Mouse (Mus musculus): ENCODE data around the gene 2810408A11Rik.

Gene 2810408A11Rik

DNA sequence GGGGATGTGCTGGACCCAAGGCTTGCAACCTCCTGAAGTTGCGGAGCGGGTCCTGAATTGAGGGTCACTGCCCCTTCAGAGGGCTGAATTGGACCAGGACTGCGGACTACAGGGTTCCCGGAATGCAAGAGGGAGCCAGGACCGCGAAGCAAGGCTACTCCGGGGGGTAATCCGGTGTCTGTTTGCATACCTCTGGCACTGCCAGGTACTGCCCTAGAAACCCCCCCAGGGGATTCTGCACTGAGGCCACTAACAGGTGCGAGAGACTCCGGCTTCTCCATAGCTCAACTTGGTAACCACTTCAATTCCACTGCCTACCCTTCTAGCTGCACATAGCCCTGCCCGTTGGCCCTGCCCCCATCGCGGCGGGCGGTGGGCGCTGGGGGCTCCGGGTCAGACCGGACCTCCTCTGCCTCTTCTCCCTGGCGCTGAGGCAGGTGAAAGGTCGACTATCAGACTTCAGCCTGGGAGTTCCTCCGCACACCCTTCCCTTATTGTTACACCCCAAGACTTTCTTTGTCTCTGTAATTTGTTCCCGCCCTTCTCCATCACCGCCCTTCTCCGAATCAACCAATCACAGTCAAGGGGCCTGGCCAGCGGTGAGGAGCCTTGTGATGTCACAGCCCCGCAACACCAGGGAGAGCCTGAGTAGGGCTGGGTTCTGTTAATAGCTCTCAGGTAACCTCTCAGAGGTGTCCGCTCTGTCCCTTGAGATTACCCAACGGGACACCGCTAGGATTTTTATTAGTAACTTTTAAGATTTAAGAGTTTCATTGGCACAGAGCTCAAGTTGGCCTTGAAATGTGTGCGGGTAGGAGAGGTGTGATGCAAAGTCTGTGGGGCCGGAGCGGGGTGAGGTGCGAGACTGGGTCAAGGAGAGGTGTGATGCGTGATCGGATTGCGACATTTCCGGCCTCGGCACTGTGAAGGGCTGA lies at the start of gene 2810408A11Rik, which contains the start of gene Neurl4:
Gene 2810408A11Rik, minus strand, starts transcription at position 517 of the 935 bp plus-strand sequence.
Gene Neurl4, plus strand, starts transcription at position 602 of the 935 bp plus-strand sequence.
- peak; percentile 92 for ATAC-seq (ENCODE audit: low TSS enrichment)

DNA sequence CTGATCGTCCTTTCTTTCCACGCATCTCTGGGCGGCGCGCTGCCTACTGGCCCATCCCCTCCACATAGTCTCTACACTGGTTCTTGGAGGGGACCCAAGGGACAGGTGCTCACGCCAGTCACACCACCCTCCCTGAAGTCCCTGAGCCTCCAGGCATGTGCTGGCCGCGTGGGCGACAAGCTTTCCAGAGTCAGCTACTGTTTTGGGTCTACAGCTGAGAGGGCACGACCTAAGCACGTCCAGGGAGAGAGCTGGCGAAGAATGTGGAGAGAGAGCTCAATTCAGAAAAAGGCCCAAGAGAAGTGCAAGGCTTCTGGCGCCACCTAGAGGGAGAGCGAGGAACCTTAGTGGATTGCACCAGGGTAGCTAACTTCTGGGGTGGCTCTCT lies 48.0 kb upstream of the 2810408A11Rik start:
- ATAC-seq (ENCODE audit: low TSS enrichment), result peak; percentile 52; the same call in 1 of the 2 replicates

DNA sequence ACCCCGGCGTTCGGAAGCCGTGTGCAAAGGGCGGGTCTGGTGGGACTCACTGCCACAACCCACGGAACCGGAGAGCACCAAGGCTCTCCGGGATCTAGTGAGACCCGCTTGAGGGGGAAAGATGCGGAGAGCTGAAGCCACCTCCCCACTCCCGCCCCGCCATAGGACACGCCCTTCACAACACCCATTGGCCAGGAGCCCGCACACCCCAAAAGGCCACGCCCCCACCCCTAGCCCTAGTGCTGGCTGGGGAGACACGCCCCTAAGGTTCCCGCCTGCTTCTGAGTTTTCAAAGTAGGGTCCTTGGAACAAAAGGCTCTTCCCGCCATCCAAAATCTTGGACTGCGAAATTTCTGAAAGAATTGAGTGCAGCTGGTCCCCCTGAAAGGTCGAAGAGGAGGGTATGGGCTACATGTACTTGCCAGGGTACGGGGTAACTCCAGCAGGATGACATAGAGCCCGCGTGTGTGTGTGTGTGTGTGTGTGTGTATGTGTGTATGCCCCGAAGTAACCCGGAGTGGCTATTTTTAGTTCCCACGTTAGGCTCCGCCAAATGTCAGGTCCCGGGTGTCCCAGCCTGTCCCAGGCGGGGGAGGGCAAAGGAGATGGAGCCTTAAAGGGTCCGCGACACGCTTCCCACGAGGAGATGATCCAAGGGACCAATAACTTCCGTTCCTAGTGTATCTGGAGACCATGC lies 47.4 kb upstream of the 2810408A11Rik start, which contains the start of gene Slc2a4:
Gene Slc2a4, minus strand, starts transcription at position 123 of the 697 bp plus-strand sequence.
- ATAC-seq (ENCODE audit: low TSS enrichment), result no peak

DNA sequence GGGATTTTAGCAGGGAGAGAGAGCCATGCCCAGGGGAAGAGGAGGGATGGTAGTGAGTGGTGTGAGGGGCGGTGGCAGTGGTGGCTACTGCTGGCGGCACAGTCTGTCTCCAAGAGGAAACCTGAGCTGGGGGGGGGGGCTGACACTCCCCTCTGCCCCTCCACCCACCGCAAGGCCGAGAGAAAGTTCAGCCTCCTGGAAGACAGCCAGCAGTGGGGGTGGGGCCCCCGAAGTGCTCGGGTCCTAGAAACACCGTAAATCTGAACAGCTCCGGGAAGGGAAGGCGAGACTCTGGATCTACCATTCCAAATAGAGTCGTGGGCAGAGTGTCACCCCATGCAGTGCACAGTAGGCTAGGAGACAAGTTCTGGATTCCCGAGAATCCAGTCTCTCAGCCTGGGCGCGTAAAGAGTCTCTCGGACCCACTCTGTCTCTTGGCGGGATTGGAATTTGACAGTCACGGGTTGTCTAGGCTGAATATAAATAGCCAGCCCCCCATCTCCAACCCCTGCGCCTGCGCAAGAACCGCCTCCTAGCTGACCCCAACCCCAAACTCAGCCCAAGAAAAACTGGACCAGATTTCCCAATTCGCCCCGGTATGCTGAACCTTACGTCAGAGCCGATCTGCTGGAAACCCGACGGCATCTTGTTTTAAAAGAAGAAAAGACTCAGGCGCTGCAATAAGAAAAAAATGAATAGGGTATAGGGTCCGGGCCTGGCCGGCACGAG lies 46.7 kb upstream of the 2810408A11Rik start:
- ATAC-seq (ENCODE audit: low TSS enrichment), result no peak

DNA sequence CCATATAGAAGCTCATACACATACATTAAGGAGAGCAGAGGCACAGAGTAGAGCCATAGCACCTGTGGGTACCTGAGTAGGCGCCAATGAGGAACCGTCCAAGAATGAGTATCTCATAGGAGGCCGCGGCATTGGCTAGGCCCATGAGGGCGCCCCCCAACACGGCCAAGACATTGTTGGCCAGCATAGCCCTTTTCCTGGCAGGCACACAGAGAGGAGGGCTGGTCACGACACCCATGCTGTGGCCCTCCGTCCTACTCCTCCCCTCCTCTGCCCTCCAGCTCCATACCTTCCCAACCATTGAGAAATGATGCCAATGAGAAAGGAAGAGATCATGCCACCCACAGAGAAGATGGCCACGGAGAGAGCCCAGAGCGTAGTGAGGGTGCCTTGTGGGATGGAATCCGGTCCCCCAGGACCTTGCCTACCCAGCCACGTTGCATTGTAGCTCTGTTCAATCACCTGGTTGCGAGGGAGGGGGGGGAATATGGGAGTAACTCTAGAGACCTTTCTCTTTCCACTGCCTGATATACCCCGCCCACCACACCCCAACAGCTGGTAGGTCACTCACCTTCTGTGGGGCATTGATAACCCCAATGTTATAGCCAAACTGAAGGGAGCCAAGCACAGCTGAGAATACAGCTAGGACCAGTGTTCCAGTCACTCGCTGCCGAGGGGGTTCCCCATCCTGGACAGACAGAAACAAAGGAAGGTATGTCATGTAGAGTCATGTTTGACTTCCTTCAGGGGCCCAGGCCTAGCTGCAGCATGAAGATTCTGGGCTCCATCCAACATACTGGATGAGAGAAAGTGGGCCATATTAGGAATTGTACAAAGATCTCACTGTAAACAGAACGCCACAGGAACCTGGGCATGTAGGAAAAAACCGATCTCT lies 45.5 kb upstream of the 2810408A11Rik start:
- ATAC-seq (ENCODE audit: low TSS enrichment), result no peak

DNA sequence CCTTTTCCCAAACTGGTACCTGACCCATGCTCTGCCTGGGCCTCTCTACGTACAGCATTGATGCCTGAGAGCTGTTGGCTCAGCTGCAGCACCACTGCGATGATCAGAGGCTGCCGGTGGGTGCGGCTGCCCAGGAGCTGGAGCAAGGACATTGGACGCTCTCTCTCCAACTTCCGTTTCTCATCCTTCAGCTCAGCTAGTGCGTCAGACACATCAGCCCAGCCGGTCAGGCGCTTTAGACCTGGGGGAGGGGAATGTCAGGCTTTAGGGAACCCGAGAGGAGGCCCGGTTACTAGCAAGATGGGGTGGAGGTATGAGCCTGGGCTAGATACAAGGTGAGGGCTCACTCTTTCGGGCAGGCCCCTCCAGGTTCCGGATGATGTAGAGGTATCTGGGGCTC lies 44.4 kb upstream of the 2810408A11Rik start:
- no peak for ATAC-seq (ENCODE audit: low TSS enrichment)

DNA sequence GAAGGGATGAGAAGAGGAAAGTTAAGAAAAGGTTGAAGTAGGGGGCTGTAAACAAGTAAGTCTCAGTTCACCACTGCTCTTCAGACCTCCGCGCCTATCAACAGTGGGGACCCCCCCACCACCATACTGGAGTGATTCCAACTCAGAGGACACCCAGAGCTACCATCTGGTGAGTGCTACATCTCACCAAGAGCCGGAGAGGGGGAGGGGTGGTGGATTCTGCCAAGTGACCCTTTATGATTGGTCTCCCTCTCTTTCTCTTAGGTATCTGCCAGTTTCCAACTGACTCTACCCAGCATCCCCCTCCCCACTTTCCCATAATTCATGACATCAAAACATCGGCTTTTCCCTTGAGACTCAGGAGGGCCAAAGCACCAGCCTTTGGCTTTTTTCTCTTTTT lies 40.2 kb upstream of the 2810408A11Rik start:
- no peak for ATAC-seq (ENCODE audit: low TSS enrichment)

DNA sequence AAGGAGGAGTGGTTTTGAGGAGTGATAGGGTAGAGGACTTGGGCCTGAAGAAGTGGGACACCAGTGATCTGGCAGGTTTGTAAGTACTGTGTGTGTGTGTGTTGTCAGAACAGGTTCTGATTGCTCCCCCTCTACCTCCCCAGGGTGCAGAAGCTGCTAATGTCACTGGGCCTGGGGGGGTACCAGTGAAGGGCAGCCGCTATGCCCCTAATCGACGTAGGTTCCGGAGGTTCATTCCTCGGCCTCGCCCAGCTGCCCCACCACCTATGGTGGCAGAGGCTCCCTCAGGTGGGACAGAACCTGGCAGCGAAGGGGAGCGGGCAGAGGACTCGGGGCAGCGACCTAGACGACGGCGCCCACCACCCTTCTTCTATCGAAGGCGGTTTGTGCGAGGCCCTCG lies 38.9 kb upstream of the 2810408A11Rik start:
- no peak for ATAC-seq (ENCODE audit: low TSS enrichment)

DNA sequence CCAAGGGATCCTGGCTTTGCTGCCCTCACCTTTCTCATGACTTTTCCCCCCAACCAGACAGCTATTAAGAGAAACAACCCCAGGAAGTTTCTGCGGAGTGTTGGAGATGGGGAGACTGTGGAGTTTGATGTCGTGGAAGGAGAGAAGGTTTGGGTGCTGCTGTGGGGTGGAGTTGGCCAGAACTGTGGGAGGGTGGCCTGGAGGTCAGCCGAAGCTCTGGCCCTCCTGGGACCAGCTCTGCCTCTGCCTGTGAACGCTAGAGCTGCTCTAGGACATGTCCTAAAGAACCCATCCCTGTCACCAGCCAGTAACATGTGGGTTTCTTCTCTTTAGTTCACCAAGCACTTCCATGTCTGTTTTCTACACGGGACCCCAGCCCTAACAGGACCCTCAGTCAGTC lies 38.4 kb upstream of the 2810408A11Rik start:
- no peak for ATAC-seq (ENCODE audit: low TSS enrichment)

DNA sequence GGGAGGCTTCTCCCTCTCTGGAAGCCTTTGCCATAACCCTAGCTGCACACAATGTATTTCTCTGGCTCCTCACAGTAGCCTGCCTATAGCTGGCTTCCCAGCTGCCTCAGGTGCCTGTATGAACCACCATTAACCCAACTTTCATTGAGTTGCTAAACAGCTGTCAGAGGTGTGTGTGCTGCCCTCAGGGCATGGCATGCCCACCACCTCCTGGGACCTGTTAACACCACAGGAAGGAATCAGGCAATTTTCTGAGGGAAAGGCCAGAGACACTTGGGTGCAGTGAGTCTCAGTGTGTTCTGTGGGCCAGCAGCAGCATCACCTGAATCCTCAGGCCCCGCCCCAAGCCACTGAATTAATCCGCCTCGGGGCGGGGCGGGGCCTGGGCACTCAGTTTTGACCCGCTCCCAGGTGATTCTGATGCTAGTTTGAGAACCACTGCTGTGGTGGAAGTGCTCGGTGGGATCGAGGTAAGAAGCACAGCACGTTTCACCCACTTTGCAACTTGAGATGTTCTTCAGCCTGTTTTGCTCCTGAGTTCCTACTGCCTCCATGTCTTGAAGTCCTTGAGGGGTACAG lies 37.7 kb upstream of the 2810408A11Rik start:
- no peak for ATAC-seq (ENCODE audit: low TSS enrichment)

DNA sequence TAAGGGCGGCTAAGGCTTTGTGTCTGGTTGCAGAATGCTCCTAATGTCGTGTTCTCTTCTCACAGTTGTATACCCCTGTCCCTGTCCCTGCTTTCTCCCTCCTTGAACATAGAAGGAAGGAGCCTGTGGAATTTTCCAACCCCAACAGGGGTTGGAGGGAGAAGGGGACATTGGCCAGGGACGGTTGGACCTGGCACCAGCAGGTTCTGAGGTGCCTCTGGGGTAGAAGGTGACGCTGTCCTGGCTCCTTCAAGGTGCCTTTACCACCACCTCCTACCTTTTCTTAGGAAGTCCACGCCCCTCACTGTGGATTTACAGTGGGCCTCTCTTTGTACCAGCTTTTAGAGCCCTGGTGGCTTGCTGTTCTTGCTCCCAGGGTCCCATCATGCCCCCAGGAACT lies 37.0 kb upstream of the 2810408A11Rik start:
- ATAC-seq (ENCODE audit: low TSS enrichment), result no peak

DNA sequence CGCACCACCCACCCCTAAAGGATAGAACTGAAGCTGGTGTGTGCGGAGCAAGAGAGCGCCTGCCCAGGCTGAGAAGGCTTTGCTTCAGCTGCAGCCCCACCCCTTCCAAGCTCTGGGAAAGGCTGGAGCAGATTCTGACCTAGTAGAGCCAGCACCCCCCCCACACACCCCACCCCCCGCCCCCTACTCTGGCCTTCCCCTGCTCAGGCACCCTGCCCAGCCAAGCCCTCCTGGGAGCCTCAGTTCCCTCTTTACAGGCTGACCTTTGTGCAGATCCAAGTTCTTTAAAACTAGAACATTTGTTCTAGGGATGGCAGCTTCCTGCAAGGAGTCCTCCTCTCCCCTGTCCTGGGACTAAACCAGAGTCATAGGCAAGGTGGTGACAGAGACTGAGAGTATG lies 36.6 kb upstream of the 2810408A11Rik start:
- no peak for ATAC-seq (ENCODE audit: low TSS enrichment)

DNA sequence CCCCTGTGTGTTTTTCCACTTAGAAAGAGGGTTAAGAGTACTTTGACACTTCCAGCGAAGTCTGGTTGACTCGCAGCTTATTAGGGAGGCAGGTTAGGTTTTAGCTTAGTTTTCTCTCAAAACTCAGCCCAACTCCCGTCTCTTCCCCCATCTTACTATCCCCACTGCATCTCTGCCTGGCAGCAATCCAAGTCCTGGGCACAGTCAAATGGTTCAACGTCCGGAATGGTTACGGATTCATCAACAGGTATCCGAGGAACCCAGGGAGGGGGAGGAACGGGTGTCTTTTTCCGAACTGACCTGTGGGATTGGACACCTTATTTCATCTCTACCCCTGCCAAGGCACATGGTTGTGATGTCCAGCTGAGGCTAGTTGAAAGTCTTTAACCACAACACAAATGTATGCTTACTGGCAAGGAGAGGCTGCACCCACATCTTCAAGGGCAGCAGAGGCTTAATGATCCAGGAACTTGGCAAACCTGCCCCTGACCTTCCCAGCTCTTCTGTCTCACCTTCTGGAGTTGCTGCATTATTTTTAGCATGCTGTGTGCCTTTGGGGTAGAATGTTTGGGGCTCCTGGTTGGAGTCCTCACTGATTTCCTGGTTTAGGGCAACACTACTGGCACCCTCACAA lies 36.0 kb upstream of the 2810408A11Rik start:
- ATAC-seq (ENCODE audit: low TSS enrichment), result no peak

DNA sequence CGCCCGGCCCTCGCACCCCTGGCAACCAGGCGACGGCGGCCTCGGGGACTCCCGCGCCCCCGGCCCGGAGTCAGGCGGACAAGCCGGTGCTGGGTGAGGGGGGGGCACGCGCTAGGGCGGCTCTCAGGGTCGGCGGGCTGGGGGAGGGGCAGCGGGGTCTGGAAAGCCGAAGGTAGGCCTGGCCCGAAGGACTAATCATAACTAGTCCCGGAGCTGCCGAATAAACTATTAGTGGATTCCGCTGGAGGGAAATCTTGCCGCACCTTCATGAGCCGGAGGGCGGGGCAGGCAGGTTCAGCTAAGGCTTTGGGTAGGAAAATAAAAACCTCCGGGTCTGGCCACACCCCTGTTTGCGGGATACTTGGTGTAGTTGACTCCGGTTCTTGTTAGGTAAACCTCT lies 35.4 kb upstream of the 2810408A11Rik start:
- no peak for ATAC-seq (ENCODE audit: low TSS enrichment)

DNA sequence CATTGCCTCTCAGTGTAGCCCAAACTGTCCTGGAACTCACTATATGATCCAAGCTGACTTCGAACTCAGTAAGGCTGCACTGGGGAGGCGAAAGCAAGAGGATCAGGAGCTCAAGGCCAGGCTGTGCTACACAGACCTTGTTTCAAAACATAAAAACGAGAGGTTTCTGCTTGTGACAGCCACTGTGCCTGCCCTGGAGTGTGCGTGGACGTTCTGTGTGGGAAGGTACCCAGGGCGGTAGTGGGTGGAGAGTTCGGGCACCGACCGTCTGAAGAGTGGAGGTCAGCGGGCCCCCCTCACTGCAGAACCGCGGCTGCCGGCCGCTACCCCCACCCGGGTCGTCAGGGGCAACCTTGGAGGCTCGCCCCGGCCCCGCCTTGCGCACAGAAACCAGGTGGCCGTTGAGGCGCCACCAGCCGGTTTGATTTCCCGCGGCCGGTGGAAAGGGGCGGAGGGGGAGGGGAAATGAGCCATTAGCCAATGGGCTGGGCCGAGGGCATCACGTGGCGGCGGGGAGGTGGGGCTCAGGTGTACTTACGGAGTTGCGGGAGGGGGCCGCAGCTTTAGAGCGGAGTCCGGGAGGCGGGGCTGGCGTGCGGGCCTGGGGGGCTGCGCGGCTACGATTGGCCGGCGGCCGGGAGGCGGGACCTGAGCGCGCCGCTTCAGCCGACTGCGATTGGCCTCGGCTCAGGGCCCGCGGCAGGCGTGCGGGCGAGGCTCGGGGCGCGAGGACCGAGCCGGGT lies 34.5 kb upstream of the 2810408A11Rik start, which contains the start of gene Ybx2:
Gene Ybx2, plus strand, starts transcription at position 660 of the 743 bp plus-strand sequence.
- ATAC-seq (ENCODE audit: low TSS enrichment), result peak; percentile 88; the same call in 1 of the 2 replicates

DNA sequence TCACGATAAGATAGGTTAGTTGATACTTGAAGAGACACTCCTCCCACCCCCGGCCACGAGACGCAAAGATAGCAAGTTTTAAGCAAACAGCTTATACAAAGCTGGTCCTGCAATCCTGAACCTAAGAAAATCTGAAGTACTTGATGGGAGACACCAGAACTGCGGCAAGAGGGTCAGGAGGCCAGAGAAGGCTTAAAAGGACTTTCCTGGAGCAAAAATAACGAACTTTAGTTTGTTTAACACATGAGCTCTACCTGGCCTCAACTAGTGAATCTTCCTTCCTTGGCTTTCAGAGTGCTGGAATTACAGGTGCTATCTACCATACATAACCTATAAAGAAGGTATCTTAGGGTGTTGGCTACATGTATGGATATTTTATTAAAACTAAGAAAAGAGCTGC lies 33.9 kb upstream of the 2810408A11Rik start:
- no peak for ATAC-seq (ENCODE audit: low TSS enrichment)

DNA sequence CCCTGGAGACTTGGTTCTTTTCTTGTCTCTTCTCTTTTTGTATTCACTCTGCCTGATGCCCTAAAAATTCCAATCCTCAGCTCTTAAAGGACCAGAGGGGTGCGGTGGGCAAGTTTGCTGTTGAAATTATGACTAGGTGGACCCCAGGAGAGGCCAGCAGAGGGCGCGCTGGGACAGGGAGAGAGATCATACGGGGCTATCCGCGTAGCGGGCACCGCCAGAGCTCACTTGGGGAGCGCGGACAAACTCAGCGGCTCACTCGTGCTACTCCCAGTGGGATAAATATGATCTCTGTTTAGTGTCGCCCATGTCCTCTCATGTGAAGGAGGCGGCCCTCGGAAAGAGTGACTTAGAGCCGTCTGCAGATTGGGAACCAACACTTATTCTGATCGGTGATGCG lies 33.4 kb upstream of the 2810408A11Rik start:
- ATAC-seq (ENCODE audit: low TSS enrichment), result peak; percentile 76

DNA sequence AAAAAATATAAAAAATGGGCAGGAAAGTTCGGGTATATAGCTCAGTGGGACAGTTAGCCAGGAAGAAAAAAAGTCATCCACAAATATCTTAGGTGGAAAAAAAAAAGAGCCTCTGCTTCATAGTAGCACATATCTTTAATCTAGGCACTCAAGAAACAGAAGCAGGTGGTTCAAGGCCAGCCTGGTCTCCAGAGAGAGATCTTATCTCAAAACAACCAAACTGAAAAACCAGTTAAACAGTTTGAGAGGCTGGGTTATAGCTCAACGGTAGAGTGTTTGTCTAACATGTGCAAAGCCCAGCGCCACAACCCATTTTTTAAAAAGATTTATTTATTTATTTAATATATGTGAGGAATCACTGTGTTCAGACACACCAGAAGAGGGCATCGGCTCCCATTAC lies 32.3 kb upstream of the 2810408A11Rik start:
- no peak for ATAC-seq (ENCODE audit: low TSS enrichment)

DNA sequence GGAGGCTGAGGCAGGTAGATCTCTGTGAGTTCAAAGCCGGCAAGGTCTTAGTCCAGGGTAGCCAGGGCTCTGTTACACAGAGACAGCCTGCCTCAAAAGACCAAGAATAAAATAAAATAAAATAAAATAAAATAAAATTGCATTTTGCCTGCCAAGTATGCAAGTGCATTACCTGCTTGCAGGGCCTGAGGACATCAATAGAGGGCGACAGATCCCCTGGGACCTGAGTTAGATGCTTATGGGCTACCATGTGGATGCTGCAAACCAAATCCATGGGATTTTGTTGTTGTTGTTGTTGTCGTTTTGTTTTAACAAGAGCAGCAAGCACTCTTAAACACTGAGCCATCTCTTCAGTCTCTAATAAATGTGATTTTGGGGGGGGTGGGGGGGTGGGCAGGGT lies 31.5 kb upstream of the 2810408A11Rik start:
- ATAC-seq (ENCODE audit: low TSS enrichment), result no peak
